Mouse (Mus musculus) liver, embryonic 14.5 days (tissue): ENCODE data around the gene Napepld. TPM values are rescaled to one million over a fixed set of nuclear protein-coding genes. Genes with fewer than 3 reads are reported as not detected.

Source experiments
- ATAC-seq: fragments of 200-750 bp; cut with Nextera tagmentation; 2 replicates; pipeline ENCODE4 v1.8.0; 2017; ENCODE audit warnings: moderate number of reproducible peaks, mild to moderate bottlenecking, moderate library complexity; ENCODE audit not compliant: insufficient read depth
- DNase-seq, 3 experiments: peaks; one replicate each; pipeline ENCODE4 v3.0.0-alpha.2; 2012 to 2013; ENCODE audit warnings: low read depth in 3 of 3, low spot score in 3 of 3
- H3K27ac ChIP-seq: fragments of 300-500 bp; sonication (generic); 2 replicates; pipeline ENCODE4 v1.5.1; 2014; ENCODE audit warnings: moderate library complexity, mild to moderate bottlenecking, control low read depth, inconsistent platforms
- H3K27me3 ChIP-seq: fragments of 300-500 bp; sonication (generic); 2 replicates; pipeline ENCODE4 v1.6.1; 2014; ENCODE audit warnings: mild to moderate bottlenecking, low read length, moderate library complexity; ENCODE audit not compliant: control insufficient read depth, insufficient read depth
- H3K36me3 ChIP-seq: fragments of 300-500 bp; sonication (generic); replicated peaks from 2 replicates; pipeline ENCODE4 v1.6.1; 2014; ENCODE audit warnings: low read depth; ENCODE audit not compliant: control insufficient read depth, insufficient read depth
- H3K4me1 ChIP-seq, 2 experiments: fragments of 200-500 bp in 1 of 2; fragments of 300-500 bp in 1 of 2; sonication (generic) in 1 of 2; replicated peaks; 2 replicates each; pipeline ENCODE4 v1.6.1; 2012 to 2014; ENCODE audit warnings: antibody characterized with exemption in 1 of 2, inconsistent platforms in 1 of 2, low read length in 1 of 2; ENCODE audit not compliant: control insufficient read depth in 2 of 2, insufficient read depth in 2 of 2
- H3K4me2 ChIP-seq: fragments of 300-500 bp; sonication (generic); 2 replicates; pipeline ENCODE4 v1.6.1; 2014; ENCODE audit warnings: low read depth, mild to moderate bottlenecking, control low read depth, moderate library complexity
- H3K4me3 ChIP-seq, 2 experiments: fragments of 200-500 bp in 1 of 2; fragments of 300-500 bp in 1 of 2; sonication (generic) in 1 of 2; 2 replicates each; pipeline ENCODE4 v1.5.1; 2012 to 2014; ENCODE audit warnings: low read depth in 2 of 2, low read length in 2 of 2, mild to moderate bottlenecking in 2 of 2, control low read depth in 1 of 2, inconsistent platforms in 1 of 2, moderate library complexity in 1 of 2; ENCODE audit not compliant: insufficient read depth in 1 of 2
- H3K9ac ChIP-seq: fragments of 300-500 bp; sonication (generic); replicated peaks from 2 replicates; pipeline ENCODE4 v1.6.1; 2014; ENCODE audit warnings: mild to moderate bottlenecking, control low read depth, moderate library complexity
- H3K9me3 ChIP-seq: fragments of 300-500 bp; sonication (generic); 2 replicates; pipeline ENCODE4 v1.6.1; 2016; ENCODE audit warnings: low read length, mixed read lengths; ENCODE audit not compliant: control insufficient read depth
- CTCF ChIP-seq: IDR thresholded peaks from 2 replicates; pipeline ENCODE4 v1.5.1; 2016; ENCODE audit warnings: antibody characterized with exemption, low read depth, control low read depth
- EP300 ChIP-seq: IDR thresholded peaks from 2 replicates; pipeline ENCODE4 v1.6.1; 2016; ENCODE audit warnings: antibody characterized with exemption, low read depth
- WGBS: fragments of 180-500 bp; shearing (Covaris S2); extraction: QIAGEN DNeasy Blood & Tissue Kit; methylation state at CpG from one replicate; pipeline ENCODE4 v1.1.7; 2014; ENCODE audit not compliant: insufficient replicate concordance; 5-methylcytosine and 5-hydroxymethylcytosine counted together
- polyA plus RNA-seq, 2 experiments: library from polyadenylated mRNA; depleted of rRNA in 1 of 2; stranded (reverse) in 1 of 2; unstranded in 1 of 2; fragments of >200 nt; fragmentation: Nextera tagmentation in 1 of 2; extraction: Ambion mirVana in 1 of 2; gene quantifications; 2 replicates each; pipeline versions ENCODE4 v1.2.1 to v1.2.3; 2012 to 2014

Napepld gene
- polyA plus RNA-seq, 2 experiments = 1.3 to 1.8 TPM

GRCm38 (mm10) chr5:21667191-21668137 is 33.7 kb downstream of the Napepld start:
- no peaks in the 10 kb centered on the region for H3K9me3 ChIP-seq
- H3K36me3 ChIP-seq = no peaks in the 10 kb centered on the region
- H3K4me1 ChIP-seq = peaks cover 0 to 2% of the 10 kb centered on the region in 2 experiments; a peak in 2 of 4 replicates
- no peaks in the 10 kb centered on the region for H3K27me3 ChIP-seq
- H3K4me2 ChIP-seq = no peak overlapping the region
- H3K4me3 ChIP-seq = no peak overlapping the region
- TF ChIP-seq EP300 = no peak
- TF ChIP-seq CTCF = no peak; the same call in 1 of the 2 replicates
- 55% methylated on average over 8 of the region's 8 CpGs for WGBS
- no peak overlapping the region for H3K9ac ChIP-seq
- no peak for DNase-seq
- ATAC-seq = no peak
- no peak overlapping the region for H3K27ac ChIP-seq

GRCm38 (mm10) chr5:21663081-21663480 is 38.1 kb downstream of the Napepld start:
- Histone ChIP-seq H3K9ac (no peak overlapping the region), H3K27ac (no peak overlapping the region), H3K27me3 (no peaks in the 10 kb centered on the region), H3K4me1 (no peaks in the 10 kb centered on the region), H3K4me2 (no peak overlapping the region), H3K36me3 (no peaks in the 10 kb centered on the region; the same call in 1 of the 2 replicates), H3K4me3 (no peak overlapping the region), H3K9me3 (no peaks in the 10 kb centered on the region)
- DNase-seq (no peak), ATAC-seq (no peak)
- 83% methylated on average over 11 of the region's 11 CpGs for WGBS
- no peak for TF ChIP-seq EP300
- TF ChIP-seq CTCF = no peak

GRCm38 (mm10) chr5:21660850-21661249 is 40.3 kb downstream of the Napepld start:
- Histone ChIP-seq H3K9me3 (no peaks in the 10 kb centered on the region), H3K27me3 (no peaks in the 10 kb centered on the region), H3K4me1 (no peaks in the 10 kb centered on the region), H3K9ac (no peak overlapping the region), H3K27ac (no peak overlapping the region), H3K4me3 (no peak overlapping the region), H3K36me3 (no peaks in the 10 kb centered on the region; the same call in 1 of the 2 replicates), H3K4me2 (no peak overlapping the region)
- no peak for TF ChIP-seq CTCF
- no peak for TF ChIP-seq EP300
- 82% methylated on average over 6 of the region's 6 CpGs for WGBS
- ATAC-seq (no peak), DNase-seq (no peak)

GRCm38 (mm10) chr5:21658623-21659395 is 42.4 kb downstream of the Napepld start:
- WGBS = 36% methylated on average over 11 of the region's 11 CpGs
- Histone ChIP-seq H3K9ac (no peak overlapping the region), H3K4me1 (no peaks in the 10 kb centered on the region), H3K36me3 (no peaks in the 10 kb centered on the region; the same call in 1 of the 2 replicates), H3K9me3 (no peaks in the 10 kb centered on the region), H3K27ac (no peak overlapping the region), H3K27me3 (no peaks in the 10 kb centered on the region), H3K4me2 (no peak overlapping the region), H3K4me3 (no peak overlapping the region)
- ATAC-seq (peak; percentile 50; the same call in 1 of the 2 replicates), DNase-seq (peak in 2 of 3 experiments; percentile 38 to 41)
- TF ChIP-seq CTCF (peak; percentile 87), EP300 (no peak)

- H3K27me3 ChIP-seq = no peaks in the 10 kb centered on the region
- H3K36me3 ChIP-seq = no peaks in the 10 kb centered on the region; the same call in 1 of the 2 replicates
- H3K4me3 ChIP-seq = no peak overlapping the region
- no peak overlapping the region for H3K27ac ChIP-seq
- TF ChIP-seq CTCF = no peak
- no peak for TF ChIP-seq EP300
- no peak for ATAC-seq
- H3K9me3 ChIP-seq = no peaks in the 10 kb centered on the region
- H3K4me2 ChIP-seq = no peak overlapping the region
- no peak for DNase-seq
- 77% methylated on average over 6 of the region's 6 CpGs for WGBS
- H3K9ac ChIP-seq = no peak overlapping the region
- H3K4me1 ChIP-seq = no peaks in the 10 kb centered on the region
Measured at GRCm38 (mm10) chr5:21658038-21658437, 43.2 kb downstream of the Napepld start.
